Mouse (Mus musculus): ENCODE data around the gene Ppp6r2. TPM values are rescaled to one million over a fixed set of nuclear protein-coding genes. Genes with fewer than 3 reads are reported as not detected.
A peak's percentile ranks its signal among the peaks of the same experiment; 100 is the strongest.

Ppp6r2 gene
- total and polyA plus RNA-seq, 2 experiments from 2014 or later: 71.2 to 290 TPM

GRCm38 (mm10) chr15:89172276-89172935 is 38.9 kb upstream of the Ppp6r2 start:
- no peak for TF ChIP-seq CTCF (IDR thresholded peaks at IDR 0.05; ENCODE audit: low read depth)
- H3K4me2 ChIP-seq (ENCODE audit: low read depth, low read length): peak overlapping the region; percentile 96

GRCm38 (mm10) chr15:89173024-89173905 is 38.1 kb upstream of the Ppp6r2 start:
- Histone ChIP-seq H3K4me2 (ENCODE audit: low read depth, low read length) (peak overlapping the region; percentile 96), H3K9me3 (ENCODE audit: low read length) (no peaks in the 10 kb centered on the region), H3K4me3 (ENCODE audit: low read length) (peak overlapping the region; percentile 49), H3K27ac (peak overlapping the region; percentile 59), H3K4me1 (ENCODE audit: insufficient read depth, low read length) (peaks cover 56% of the 10 kb centered on the region), H3K27me3 (ENCODE audit: insufficient read depth, low read length) (no peaks in the 10 kb centered on the region), H3K9ac (replicated peaks; ENCODE audit: low read length) (peak overlapping the region; percentile 68), H3K36me3 (ENCODE audit: insufficient read depth, low read length) (peaks cover 2% of the 10 kb centered on the region; the same call in 1 of the 2 replicates)
- TF ChIP-seq CTCF (IDR thresholded peaks at IDR 0.05; ENCODE audit: low read depth): peak; percentile 16
- ATAC-seq (peak; percentile 37), DNase-seq (ENCODE audit: low spot score) (peak; percentile 76)
- WGBS: under 1% methylated on average over 60 of the region's 65 CpGs

More at GRCm38 (mm10) chr15:89172276-89172935, 38.9 kb upstream of the Ppp6r2 start:
- H3K27ac ChIP-seq: peak overlapping the region; percentile 59
- peak overlapping the region; percentile 49 for H3K4me3 ChIP-seq (ENCODE audit: low read length)
- DNase-seq (ENCODE audit: low spot score): no peak
- H3K36me3 ChIP-seq (ENCODE audit: insufficient read depth, low read length): peaks cover 6% of the 10 kb centered on the region
- 17% methylated on average over 17 of the region's 17 CpGs for WGBS
- peaks cover 48% of the 10 kb centered on the region for H3K4me1 ChIP-seq (ENCODE audit: insufficient read depth, low read length)
- ATAC-seq: no peak
- H3K9ac ChIP-seq (replicated peaks; ENCODE audit: low read length): peak overlapping the region; percentile 68
- no peaks in the 10 kb centered on the region for H3K27me3 ChIP-seq (ENCODE audit: insufficient read depth, low read length)
- H3K9me3 ChIP-seq (ENCODE audit: low read length): no peaks in the 10 kb centered on the region

GRCm38 (mm10) chr15:89173906-89174214 is 37.5 kb upstream of the Ppp6r2 start:
- ATAC-seq (peak; percentile 48), DNase-seq (ENCODE audit: low spot score) (peak; percentile 66)
- H3K27me3 ChIP-seq (ENCODE audit: insufficient read depth, low read length): no peaks in the 10 kb centered on the region
- peak overlapping the region; percentile 59; the same call in 1 of the 2 replicates for H3K27ac ChIP-seq
- H3K9me3 ChIP-seq (ENCODE audit: low read length): no peaks in the 10 kb centered on the region
- 4% methylated on average over 15 of the region's 15 CpGs for WGBS
- H3K36me3 ChIP-seq (ENCODE audit: insufficient read depth, low read length): no peaks in the 10 kb centered on the region
- peak overlapping the region; percentile 68 for H3K9ac ChIP-seq (replicated peaks; ENCODE audit: low read length)
- peak overlapping the region; percentile 96 for H3K4me2 ChIP-seq (ENCODE audit: low read depth, low read length)
- peaks cover 61% of the 10 kb centered on the region for H3K4me1 ChIP-seq (ENCODE audit: insufficient read depth, low read length)
- peak overlapping the region; percentile 49 for H3K4me3 ChIP-seq (ENCODE audit: low read length)
- no peak for TF ChIP-seq CTCF (IDR thresholded peaks at IDR 0.05; ENCODE audit: low read depth)

GRCm38 (mm10) chr15:89174889-89175339 is 36.4 kb upstream of the Ppp6r2 start:
- no peak overlapping the region for H3K4me3 ChIP-seq (ENCODE audit: low read length)
- H3K4me2 ChIP-seq (ENCODE audit: low read depth, low read length): peak overlapping the region; percentile 96
- H3K9ac ChIP-seq (replicated peaks; ENCODE audit: low read length): no peak overlapping the region
- DNase-seq (ENCODE audit: low spot score): no peak
- no peak for TF ChIP-seq CTCF (IDR thresholded peaks at IDR 0.05; ENCODE audit: low read depth)
- H3K27ac ChIP-seq: 0 out of 2 replicates have a peak overlapping the region, but pooled peaks have one; percentile 13
- H3K36me3 ChIP-seq (ENCODE audit: insufficient read depth, low read length): no peaks in the 10 kb centered on the region
- no peaks in the 10 kb centered on the region for H3K27me3 ChIP-seq (ENCODE audit: insufficient read depth, low read length)
- H3K4me1 ChIP-seq (ENCODE audit: insufficient read depth, low read length): peaks cover 54% of the 10 kb centered on the region
- WGBS: 46% methylated on average over 11 of the region's 11 CpGs
- no peaks in the 10 kb centered on the region for H3K9me3 ChIP-seq (ENCODE audit: low read length)
- no peak for ATAC-seq

- WGBS: 61% methylated on average over 13 of the region's 13 CpGs
- peak overlapping the region; percentile 96 for H3K4me2 ChIP-seq (ENCODE audit: low read depth, low read length)
Observed at GRCm38 (mm10) chr15:89175411-89176155, 35.8 kb upstream of the Ppp6r2 start.

GRCm38 (mm10) chr15:89177121-89177520 is 34.2 kb upstream of the Ppp6r2 start:
- 8% methylated on average over 5 of the region's 5 CpGs for WGBS
- Histone ChIP-seq H3K9me3 (ENCODE audit: low read length) (no peaks in the 10 kb centered on the region), H3K27me3 (ENCODE audit: insufficient read depth, low read length) (no peaks in the 10 kb centered on the region), H3K4me2 (ENCODE audit: low read depth, low read length) (peak overlapping the region; percentile 96), H3K9ac (replicated peaks; ENCODE audit: low read length) (0 out of 2 replicates have a peak overlapping the region, but pooled peaks have one; percentile 25), H3K27ac (peak overlapping the region; percentile 94; the same call in 1 of the 2 replicates), H3K4me3 (ENCODE audit: low read length) (0 out of 2 replicates have a peak overlapping the region, but pooled peaks have one; percentile 2), H3K4me1 (ENCODE audit: insufficient read depth, low read length) (peaks cover 46% of the 10 kb centered on the region), H3K36me3 (ENCODE audit: insufficient read depth, low read length) (no peaks in the 10 kb centered on the region)
- TF ChIP-seq CTCF (IDR thresholded peaks at IDR 0.05; ENCODE audit: low read depth): no peak
- ATAC-seq (no peak), DNase-seq (ENCODE audit: low spot score) (peak; percentile 48)

More at GRCm38 (mm10) chr15:89175411-89176155, 35.8 kb upstream of the Ppp6r2 start:
- TF ChIP-seq CTCF (IDR thresholded peaks at IDR 0.05; ENCODE audit: low read depth): no peak
- no peaks in the 10 kb centered on the region for H3K27me3 ChIP-seq (ENCODE audit: insufficient read depth, low read length)
- no peak for ATAC-seq
- H3K27ac ChIP-seq: 0 out of 2 replicates have a peak overlapping the region, but pooled peaks have one; percentile 13
- no peaks in the 10 kb centered on the region for H3K36me3 ChIP-seq (ENCODE audit: insufficient read depth, low read length)
- H3K9ac ChIP-seq (replicated peaks; ENCODE audit: low read length): no peak overlapping the region
- no peak overlapping the region for H3K4me3 ChIP-seq (ENCODE audit: low read length)
- no peaks in the 10 kb centered on the region for H3K9me3 ChIP-seq (ENCODE audit: low read length)
- H3K4me1 ChIP-seq (ENCODE audit: insufficient read depth, low read length): peaks cover 50% of the 10 kb centered on the region
- no peak for DNase-seq (ENCODE audit: low spot score)

All from hindbrain, postnatal 0 days (tissue).